Comparison of ENCODE assay signal across 21 mouse cellular contexts in genomic region chr9:113181182-113181581, GRCm38 (mm10).
DNase-seq lines count a peak whose midpoint lies in the region; ATAC-seq and TF ChIP-seq lines count a peak whose summit lies in the region.
"Had no signal": no experiment of that assay in that cellular context is flagged by ENCODE, and none has a peak within 500 bp of the region (broad histone marks: within the 10 kb centered on the region; RNA-seq: fewer than 3 reads in every experiment).

No protein-coding gene starts in this region.

- TF ChIP-seq CTCF in forebrain, postnatal 0 days (IDR thresholded peaks at IDR 0.05; ENCODE audit: low read depth) = no peak

- H3K9me3 ChIP-seq in forebrain, postnatal 0 days (ENCODE audit: low read length) = no peaks in the 10 kb centered on the region
- no peaks in the 10 kb centered on the region for H3K9me3 ChIP-seq in forebrain, embryonic 12.5 days
- H3K9me3 ChIP-seq: embryonic facial prominence, embryonic 12.5 days; heart, embryonic 12.5 days; hindbrain, embryonic 10.5 days; intestine, embryonic 15.5 days had no signal

- H3K4me2 ChIP-seq in forebrain, postnatal 0 days (ENCODE audit: low read depth) = no peak overlapping the region
- H3K4me2 ChIP-seq in forebrain, embryonic 12.5 days = no peak overlapping the region
- H3K4me2 ChIP-seq: embryonic facial prominence, embryonic 12.5 days; heart, embryonic 12.5 days; hindbrain, embryonic 14.5 days; intestine, embryonic 15.5 days had no signal

- 72% methylated on average over 8 of the region's 8 CpGs for WGBS in forebrain, postnatal 0 days
- 85% methylated on average over 8 of the region's 8 CpGs for WGBS in forebrain, embryonic 12.5 days

- no peaks in the 10 kb centered on the region; the same call in 1 of the 2 replicates for H3K4me1 ChIP-seq in forebrain, postnatal 0 days (ENCODE audit: insufficient read depth)
- H3K4me1 ChIP-seq in forebrain, embryonic 12.5 days = peaks cover 5% of the 10 kb centered on the region; the same call in 1 of the 2 replicates
- H3K4me1 ChIP-seq: heart, embryonic 12.5 days; hindbrain, embryonic 10.5 days; intestine, embryonic 15.5 days had no signal

- H3K9ac ChIP-seq in forebrain, postnatal 0 days = no peak overlapping the region
- no peak overlapping the region for H3K9ac ChIP-seq in forebrain, embryonic 12.5 days
- H3K9ac ChIP-seq: embryonic facial prominence, embryonic 12.5 days; heart, embryonic 12.5 days; hindbrain, embryonic 14.5 days; intestine, embryonic 15.5 days had no signal

- no peak for ATAC-seq in forebrain, postnatal 0 days
- ATAC-seq in forebrain, embryonic 12.5 days (ENCODE audit: low FRiP score) = no peak
- ATAC-seq: activated CD4-positive, CD25-positive, alpha-beta regulatory T cell, adult 4 months; forebrain, embryonic 14.5 days; intestine, embryonic 15.5 days; Patski had no signal

- H3K36me3 ChIP-seq in forebrain, postnatal 0 days (ENCODE audit: insufficient read depth) = no peaks in the 10 kb centered on the region
- no peaks in the 10 kb centered on the region for H3K36me3 ChIP-seq in forebrain, embryonic 12.5 days (replicated peaks)
- H3K36me3 ChIP-seq: embryonic facial prominence, embryonic 12.5 days; heart, embryonic 12.5 days; hindbrain, embryonic 10.5 days; intestine, embryonic 15.5 days had no signal

- no peak overlapping the region for H3K4me3 ChIP-seq in forebrain, postnatal 0 days (ENCODE audit: low read depth, low read length)
- no peak overlapping the region for H3K4me3 ChIP-seq in forebrain, embryonic 12.5 days (replicated peaks)
- H3K4me3 ChIP-seq: embryonic facial prominence, embryonic 12.5 days; heart, embryonic 12.5 days; hindbrain, embryonic 10.5 days; intestine, embryonic 15.5 days had no signal

- H3K27ac ChIP-seq in forebrain, postnatal 0 days (ENCODE audit: low read depth, low read length) = peak overlapping the region; percentile 41; the same call in 1 of the 2 replicates
- no peak overlapping the region for H3K27ac ChIP-seq in forebrain, embryonic 12.5 days
- H3K27ac ChIP-seq: embryonic facial prominence, embryonic 12.5 days; hindbrain, embryonic 10.5 days; hindbrain, embryonic 14.5 days; intestine, embryonic 15.5 days had no signal

- no peaks in the 10 kb centered on the region for H3K27me3 ChIP-seq in forebrain, postnatal 0 days (ENCODE audit: insufficient read depth, low read length)
- no peaks in the 10 kb centered on the region for H3K27me3 ChIP-seq in forebrain, embryonic 12.5 days
- H3K27me3 ChIP-seq: CH12.LX; embryonic facial prominence, embryonic 12.5 days; heart, embryonic 12.5 days; intestine, embryonic 15.5 days; Patski had no signal

- no peak for DNase-seq in forebrain, postnatal 0 days
- peak; percentile 18 for DNase-seq in layer of hippocampus, adult 9-11 months
- no peak for DNase-seq in layer of hippocampus, adult 11-12 months (ENCODE audit: low spot score)
- DNase-seq in right cerebral cortex, postnatal 10 days (ENCODE audit: low spot score in 2 of 2) = peak; percentile 33 to 52
- DNase-seq in right cerebral cortex, postnatal 4 days = no peak
- no peak for DNase-seq in lung, postnatal 25 days (ENCODE audit: low spot score)
- DNase-seq: adrenal gland, postnatal 25 days; cerebellum, adult 11 months; cerebellum, adult 8-10 months; cerebellum, postnatal 14 days; gastrocnemius, postnatal 25 days had no signal

Comparison
In these comparisons a context has a peak if more than half of its experiments do, and no peak if none do; other contexts are left out.
1. DNase-seq: peak in layer of hippocampus, adult 9-11 months (single experiment) and right cerebral cortex, postnatal 10 days (2 of 2); none in forebrain, postnatal 0 days (single experiment), layer of hippocampus, adult 11-12 months (single experiment), right cerebral cortex, postnatal 4 days (single experiment) and lung, postnatal 25 days (single experiment).